Mouse (Mus musculus): ENCODE measurements around the gene Zfp536.
A peak's percentile ranks its signal among the peaks of the same experiment; 100 is the strongest.
"Not testable (repeated sequence)": the region's sequence is repeated elsewhere in the genome, so short reads cannot be mapped to it uniquely, and the experiment has no call there.

Gene Zfp536

DNA sequence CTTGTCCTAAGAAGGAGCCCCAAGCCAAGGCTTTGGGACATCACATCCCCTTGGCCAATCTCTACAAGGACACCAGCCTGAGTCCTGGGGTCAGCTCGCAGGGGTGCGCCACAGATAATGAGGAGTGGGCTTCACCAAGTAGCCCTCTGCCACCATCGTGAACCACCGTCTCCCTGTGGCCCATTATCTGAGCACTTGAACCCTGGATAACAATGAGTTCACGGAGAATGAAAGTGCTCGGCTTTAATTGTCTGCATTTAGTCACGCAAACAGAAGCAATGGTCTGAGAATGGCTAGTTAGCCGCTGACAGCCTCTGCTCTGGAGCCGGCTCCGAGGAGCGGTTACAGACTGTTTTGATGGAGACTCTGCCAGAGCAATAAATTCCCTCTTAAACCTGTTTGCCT is 84.3 kb downstream of the Zfp536 start:
- DNase-seq: no peak

DNA sequence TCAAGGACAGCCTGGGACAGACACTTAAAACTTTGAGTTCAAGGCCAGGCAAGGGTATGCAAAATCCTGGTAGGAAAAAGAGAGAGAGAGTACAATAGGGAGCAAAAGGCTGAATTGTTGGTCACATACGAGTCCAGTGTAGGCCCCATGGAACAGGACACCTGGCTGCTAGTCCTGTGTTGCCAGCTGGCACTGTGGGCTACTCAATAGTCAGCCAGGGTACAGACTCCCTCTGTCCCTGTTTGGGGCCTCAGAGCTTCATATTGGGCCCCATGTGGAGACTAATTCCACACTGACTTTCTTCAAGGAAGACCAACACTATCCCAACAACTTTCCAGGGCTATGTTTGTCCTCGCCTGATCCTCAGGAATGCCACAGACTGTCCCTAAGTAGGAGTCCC is 87.1 kb downstream of the Zfp536 start:
- no peak for DNase-seq

DNA sequence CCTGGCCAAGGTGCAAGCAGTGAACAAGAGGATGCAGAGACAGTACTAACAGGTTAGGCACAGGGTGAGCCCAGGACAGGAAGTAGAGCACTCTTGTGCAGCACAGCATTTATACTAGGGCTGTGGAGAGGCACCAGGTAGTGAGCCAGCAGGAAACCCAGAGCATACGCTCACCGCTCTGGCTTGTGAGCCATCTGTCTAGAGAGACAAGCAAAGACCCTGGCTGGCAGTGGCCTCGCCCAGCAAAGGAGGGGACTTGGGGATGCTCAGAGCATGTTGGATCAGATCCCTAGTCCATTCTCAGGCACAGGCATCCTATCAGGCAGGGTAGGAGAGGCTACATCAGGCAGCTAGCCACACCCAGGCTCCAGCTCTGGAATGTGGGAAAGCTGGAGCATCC is 88.2 kb downstream of the Zfp536 start:
- DNase-seq: no peak

DNA sequence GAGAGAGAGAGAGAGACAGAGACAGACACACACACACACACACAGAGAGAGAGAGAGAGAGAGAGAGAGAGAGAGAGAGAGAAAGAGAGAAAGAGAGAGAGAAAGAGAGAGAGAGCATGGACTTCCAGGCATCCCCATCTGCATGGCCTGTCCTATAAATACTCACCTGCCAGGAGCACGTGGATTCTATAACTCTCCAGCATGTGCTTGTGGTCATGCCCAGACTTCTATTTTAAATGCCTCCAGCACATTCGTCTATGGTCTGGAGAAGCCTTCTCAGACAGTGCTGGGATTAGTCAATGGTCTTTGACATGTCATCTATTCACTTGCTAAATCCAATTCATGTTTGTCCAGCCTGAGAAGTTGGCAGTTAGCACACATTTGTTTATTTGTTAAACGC is 92.1 kb downstream of the Zfp536 start:
- no peak for DNase-seq

DNA sequence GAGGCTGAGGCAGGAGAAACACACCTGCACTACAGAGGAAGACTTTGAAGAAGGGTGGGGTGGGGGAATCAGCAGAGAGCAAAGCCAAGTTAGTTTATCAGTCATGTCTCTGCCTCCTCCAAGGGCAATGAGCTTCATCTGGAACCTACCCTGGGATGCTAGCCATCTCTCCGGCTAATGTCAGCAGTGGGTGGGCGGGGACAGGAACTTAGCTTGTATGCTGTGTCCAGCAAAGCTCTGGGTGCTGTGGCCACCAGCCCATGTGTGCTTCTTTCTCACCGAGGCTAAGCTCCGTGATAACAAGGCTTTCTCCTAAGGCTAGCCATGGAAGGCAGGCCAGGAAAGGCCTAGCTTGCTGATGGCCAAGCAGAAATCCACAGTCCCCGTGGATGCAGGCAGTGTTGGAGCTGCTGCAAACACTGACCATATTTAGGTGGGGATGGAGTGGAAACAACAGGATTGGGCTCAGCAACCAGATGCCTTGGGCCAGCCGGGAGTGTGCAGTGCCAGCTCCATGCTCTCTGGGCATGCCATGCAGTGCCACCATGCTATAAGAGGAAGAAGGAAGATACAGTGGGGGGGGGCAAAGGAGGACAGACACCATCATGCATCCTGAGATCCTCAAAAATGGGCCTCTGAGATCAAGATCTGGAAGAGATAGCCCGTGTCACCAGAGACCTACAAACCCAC is 109.6 kb downstream of the Zfp536 start:
- DNase-seq: no peak

DNA sequence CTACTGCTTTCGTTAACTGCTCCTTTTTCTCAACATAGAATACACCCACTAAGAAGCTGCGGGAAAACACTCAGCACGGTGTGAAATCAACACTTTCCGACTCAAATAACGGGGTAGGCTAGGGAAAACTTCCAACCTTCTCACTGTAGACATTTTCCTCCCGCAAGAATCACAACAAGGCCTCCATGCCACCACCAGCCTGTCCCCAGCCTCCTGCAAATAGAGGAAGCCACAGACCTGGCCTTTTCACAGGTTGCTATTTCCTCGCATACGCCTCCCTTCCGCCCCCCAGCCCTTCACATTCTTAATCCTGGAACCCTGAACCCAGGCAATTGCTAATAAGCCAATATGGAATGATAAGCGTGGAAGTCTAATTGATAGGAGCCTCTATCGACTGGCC is 124.8 kb downstream of the Zfp536 start:
- no peak for DNase-seq

DNA sequence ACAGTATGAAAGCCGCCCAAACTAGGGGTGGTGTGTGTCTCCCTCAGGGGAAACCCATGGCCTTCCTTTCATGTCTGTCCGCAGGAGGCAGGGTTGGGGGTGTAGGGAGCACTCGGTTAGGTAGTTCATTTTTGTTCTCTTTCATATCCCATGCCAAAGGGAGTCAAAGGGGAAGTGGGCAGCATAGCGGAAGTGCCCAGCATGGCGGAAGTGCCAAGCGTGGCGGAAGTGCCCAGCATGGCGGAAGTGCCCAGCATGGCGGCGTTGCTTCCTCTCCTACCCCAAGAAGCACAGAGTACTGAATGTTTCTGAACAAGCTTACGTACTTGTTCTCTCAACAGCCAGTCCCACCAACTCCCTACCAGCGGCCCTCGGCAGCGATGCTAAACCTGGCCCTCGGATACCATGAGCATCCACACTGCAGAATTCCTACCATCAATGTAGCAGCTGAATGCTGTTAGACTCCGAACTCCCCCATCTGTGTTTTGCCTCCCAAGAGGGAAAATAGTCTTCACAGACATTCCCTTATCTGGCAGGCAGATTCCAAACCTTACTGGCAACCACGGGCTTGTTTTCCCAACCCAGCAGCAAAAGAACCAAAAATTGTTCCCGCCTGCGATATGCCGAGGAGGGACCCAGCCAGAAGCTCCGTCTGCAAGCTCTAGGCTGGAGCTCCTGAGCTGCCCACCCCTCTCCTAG is 125.4 kb downstream of the Zfp536 start:
- peak; percentile 31 for DNase-seq

DNA sequence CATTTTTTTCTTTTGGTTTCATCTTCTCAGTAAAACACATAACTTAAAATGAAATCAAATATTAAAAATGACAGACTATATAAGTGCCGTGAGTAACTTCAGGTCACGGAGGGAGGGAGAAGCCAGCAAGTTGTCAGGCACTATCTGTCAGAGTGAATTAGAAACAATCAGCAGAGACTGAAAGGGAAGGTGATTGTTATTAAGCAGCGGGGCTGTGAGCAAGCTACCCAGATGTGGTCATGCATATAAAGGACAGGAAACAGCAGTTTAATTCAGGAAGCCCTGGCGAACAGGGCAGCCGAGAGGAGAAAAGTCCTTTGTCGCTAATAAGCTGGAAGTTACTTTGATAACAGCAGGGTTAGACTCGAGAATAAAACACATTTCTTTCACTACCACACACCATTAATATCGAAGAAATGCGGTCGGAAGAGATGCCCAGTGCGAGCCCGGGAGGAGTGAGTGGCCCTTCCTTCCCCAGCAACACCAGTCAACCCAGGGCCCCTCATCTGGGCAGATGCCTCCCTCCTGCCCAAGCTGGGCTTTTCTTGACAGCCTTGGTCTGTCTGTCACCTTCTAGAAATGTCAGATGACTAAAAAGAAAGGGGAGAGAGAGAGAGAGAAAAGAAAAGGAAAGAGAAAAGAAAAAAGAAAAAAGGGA is 133.6 kb downstream of the Zfp536 start:
- no peak for DNase-seq

DNA sequence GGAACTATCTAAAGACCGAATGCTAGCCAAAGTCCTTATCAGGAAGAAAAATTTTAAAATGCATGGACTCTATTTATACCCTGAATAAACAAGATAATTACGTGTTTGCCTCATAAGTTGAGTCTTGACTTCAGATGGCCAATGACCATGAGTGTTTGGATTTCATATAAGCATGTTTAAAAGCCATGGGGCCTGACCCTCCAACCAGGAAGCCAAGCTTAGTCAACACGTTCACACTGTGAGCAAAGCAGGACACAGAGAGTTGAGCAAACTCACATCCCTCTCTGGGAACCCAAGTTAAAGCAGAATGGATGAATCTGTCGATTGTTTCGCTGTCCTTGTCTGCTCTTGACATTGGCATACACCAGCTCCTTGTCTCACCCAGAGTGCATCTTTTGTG is 138.6 kb downstream of the Zfp536 start:
- no peak for DNase-seq

DNA sequence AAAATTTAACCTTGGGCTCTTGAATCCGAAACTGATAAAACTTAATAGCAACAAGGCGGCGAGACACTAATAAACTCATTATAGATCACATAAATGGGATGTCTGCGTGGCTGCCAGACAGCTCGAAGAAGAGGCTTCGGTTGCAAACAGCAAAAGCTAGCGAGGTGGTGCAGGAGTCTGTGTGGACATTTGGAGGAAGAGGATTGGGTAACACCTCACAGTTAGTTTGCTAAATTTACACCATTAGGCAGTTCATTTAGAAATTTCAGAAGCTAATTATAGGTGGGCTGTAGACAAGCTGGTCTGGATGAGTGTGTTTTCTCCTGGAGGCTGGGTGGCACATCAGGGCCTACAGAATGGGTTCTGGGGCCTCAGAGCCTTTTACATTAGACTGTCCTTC is 143.0 kb downstream of the Zfp536 start:
- no peak for DNase-seq

DNA sequence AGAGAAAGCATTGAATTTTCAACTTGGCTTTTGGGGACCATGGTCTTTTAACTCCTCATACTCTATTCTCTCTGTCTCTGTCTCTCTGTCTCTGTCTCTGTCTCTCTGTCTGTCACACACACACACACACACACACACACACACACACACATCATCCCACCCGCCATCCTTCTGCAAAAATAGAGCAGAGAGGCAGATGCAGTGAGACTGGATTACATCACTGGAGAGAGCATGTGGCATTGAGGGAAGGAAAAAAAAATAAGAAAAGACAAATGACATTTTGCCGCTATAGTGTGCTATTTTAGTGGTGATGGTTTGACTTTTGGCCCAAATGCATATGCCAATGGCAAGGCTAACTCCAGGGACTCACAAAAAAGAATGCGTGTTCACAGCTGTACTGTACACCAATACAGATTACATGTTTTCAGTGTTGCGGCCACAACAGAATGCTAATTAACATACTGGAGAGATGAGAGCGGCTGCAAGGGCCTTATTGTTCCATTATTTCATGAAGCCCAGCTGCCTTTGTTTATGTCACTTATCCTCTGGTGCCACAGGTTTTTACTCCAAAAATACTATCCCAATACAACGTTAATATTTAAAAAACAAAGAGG is 145.4 kb downstream of the Zfp536 start:
- peak; percentile 69 for DNase-seq

DNA sequence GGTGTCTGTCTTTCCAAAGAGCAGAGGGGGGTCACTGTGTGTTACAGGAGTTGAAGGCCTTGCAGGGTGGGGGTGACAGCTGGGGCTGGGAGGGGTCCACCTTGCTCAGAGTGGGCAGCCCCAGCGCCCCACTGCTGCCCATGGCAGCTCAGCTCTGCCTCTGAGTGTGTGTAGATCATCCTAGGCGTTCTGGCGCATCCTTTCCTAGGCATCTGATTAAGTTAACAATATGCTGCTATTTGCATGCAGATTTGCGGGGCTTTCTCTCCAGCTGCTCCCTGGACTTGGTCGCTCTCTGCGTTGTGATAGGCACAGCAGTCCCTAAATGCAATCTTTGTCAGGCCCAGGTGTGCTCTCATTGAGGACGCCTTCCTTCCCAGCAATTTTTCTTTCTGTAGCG is 147.7 kb downstream of the Zfp536 start:
- DNase-seq: no peak

DNA sequence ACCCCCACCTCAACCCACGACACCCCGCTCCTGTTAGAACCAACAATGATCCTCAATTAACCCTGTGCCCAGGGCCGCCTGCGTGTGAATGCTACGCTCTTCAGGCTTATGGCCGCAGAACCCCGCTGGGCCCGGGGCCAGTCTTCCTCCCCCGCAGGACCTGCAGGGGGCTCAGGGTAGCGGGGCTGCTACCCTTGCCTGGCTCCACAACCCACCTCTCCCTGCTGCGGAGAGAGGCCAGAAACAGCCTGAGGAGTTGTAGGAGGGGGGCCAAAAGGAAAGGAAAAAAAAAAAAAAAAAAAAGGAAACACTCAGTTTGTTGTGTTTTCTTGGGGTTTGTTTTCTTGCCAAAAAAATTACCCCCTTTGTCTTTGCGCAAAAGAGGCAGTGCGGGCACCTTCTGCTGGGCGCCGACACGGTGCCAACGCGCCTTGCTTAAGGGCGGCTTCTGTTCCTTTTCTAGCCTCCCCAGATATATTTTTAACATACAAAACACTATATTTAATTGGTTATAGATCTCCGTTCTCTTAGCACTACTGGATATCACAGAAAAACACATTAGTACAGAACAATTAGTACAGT is 148.6 kb downstream of the Zfp536 start:
- no peak for DNase-seq

DNA sequence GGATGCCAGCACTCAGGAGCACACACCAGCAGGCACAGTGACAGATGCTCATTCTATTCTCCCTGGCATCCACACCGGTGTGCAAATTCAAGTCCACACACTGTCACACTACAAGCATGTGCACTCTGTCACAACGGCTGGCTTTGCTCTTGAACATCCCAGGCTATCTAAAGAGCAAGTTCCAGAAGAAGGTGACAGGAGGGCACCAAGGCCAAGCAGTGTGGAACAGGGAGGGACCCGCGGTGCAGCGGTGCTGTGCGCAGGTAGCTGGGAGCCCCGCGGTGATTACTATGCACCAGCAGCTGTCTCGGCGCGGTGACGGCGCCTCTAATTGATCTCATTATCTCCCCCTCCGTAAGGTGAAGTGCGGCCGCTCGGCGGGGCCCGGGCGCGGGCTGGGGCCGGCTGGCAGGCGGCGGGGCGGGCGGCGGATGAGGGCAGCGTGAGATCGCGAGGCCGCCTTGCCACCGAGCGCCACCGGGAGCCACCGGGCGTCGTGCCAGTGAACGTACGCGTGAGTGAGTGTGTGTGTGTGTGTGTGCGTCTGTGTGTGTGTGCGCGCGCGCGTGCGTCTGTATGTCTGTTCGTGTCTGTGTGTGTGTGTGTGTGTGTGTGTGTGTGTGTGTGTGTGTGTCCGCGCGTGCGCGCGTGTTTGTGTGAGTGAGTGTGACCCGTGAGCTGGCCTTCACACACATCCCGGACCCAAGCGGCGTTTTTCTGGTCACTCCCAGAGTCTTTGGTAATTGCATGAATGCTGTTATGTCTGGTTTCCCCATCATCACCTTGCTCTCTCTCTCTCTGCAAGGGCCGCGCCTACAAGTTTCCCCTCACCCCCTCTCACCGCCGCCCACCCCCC is 149.3 kb downstream of the Zfp536 start:
- DNase-seq: peak; percentile 54

DNA sequence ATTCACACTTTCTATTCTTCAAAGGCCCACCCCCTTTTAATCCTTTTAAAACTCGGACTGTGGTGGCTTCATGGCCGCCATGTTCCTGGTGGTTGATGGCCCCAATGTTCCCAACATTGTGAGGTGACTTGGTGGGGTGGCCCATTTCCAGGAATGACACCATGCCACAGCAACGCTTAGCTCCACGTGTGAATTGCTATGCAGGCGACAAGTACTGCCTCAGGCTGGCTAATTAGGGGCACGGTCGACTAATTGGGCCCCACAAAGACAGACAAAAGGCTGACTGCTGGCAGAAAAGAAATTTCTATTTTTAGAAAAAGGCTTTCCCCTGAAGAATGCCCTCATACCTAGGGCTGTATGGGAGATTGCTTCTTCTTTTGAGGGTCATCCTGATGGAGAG is 154.2 kb downstream of the Zfp536 start:
- DNase-seq: no peak

DNA sequence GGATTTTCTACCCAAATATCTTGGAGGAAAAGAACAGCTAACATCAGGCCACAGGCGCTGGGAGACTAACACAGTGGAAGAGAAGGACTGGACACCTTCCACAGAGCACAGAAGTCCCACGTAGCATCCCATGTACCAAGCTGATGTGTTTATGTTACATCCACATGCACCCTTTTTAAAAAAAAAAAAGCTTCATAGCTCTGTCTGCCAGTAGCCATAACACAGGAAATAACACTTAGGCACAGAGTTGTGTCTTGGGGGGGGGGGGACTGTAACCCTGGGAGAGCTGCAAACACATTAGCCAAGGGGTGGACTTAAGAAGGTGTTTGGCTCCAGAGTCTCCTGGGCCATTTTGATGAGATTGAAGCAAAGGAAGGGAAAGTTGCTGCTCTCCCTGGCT is 155.6 kb downstream of the Zfp536 start:
- DNase-seq: no peak

DNA sequence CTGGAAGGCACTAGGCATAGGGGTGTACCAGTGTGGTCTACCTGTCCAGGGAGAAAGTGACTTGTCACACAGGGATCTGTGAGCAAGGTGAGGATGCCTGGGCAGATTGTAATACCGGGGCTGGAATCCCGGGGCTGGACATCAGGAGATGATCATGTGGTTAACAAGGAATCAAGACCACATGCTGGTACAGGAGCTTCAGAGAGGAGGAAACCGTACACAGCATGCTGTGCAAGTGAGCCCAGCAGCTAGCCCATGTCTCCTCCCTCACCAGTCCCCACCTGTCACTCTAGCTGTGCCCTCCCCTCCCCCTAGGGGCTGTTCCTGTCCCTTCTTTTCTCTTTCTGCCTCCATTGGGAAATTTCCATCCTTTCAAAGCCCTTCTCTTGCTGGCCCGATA is 157.5 kb downstream of the Zfp536 start:
- no peak for DNase-seq

DNA sequence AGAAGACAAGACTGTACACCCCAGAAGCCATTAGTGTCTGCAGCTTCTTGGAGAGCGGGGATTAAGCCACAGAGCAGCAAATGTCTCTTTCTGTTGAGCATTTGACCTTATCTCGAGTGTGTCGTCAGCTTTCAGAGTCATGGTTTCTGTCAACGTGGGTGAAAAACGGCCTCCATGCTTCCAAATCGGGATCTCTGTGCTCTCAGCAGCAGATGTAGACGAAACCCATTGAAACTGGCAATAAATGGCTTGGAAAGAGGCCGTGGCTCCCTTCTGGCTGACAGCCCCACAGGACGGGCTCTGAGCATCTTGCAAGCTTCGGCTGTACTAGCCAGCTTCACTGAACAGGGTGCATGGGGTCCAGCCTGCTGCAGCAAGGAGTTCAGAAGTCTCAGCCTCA is 159.1 kb downstream of the Zfp536 start:
- DNase-seq: no peak

DNA sequence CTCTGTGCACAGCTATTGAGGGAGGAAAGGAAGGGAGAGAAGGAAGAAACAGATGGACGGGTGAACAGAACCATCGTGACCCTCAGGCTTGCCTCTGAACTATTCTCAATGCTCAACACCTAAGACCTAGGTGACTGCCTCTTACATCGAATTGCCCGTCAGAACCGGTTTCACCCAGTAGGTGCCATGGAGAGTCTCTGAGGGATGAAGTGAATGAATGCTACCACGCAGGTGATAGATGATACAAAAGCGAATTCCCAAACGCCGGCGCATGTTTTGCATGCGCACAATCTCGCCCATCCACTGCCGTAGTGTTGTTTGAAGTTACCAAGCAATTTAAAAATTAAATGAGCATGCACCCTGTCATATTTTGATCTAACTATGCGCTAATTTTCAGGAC is 164.9 kb downstream of the Zfp536 start:
- no peak for DNase-seq

DNA sequence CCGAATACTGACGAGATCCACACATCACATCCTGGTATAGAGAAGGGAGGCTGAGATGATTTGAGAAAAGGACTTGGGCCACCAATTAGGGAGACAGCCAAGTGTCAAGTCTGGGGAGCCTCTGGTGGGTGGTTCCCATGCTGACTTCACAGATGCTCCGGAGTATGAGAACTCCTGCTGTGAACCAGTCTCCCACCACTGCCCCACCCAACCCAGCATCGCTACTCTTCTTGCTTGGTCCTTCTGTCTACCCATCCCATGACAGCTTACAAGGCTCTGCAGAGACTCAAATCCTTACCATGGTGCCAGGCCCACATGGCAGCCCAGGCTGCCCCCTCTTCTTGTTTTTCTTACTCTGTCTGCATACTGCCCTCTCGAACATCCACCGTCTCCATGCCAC is 165.5 kb downstream of the Zfp536 start:
- no peak for DNase-seq

DNA sequence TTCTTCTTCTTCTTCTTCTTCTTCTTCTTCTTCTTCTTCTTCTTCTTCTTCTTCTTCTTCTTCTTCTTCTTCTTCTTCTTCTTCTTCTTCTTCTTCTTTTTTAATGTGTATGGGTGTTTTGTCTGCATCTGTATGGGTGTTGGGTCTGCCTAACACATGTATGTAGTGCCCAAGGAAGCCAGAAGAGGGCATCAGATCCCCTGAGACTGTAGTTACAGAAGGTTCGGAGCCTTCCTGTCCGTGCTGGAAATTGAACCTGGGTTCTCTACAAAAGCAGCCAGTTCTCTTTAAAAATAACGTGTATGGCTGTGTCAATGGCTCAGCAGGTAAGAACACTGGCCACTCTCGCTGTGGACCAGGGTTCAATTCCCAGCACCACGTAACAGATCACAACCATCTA is 167.0 kb downstream of the Zfp536 start:
- no peak for DNase-seq

DNA sequence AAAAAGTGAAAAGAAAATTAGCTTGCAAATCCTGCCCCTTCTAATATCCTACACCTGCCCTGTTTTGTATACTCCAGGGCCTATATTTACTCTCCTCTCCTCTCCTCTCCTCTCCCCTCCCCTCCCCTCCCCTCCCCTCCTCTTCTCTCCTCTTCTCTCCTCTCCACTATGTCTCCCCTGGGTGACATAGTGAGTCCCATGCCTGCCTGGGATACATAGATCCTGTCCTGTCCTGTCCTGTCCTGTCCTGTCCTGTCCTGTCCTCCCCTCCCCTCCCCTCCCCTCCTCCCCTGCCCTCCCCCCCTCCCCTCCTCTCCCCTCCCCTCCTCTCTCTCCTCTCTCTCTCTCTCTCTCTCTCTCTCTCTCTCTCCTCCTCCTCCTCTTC is 169.9 kb downstream of the Zfp536 start:
- DNase-seq: not testable (repeated sequence)
